Mouse (Mus musculus) intestine, postnatal 0 days (tissue): ENCODE results near the gene Akap6. TPM values are rescaled to one million over a fixed set of nuclear protein-coding genes. Genes with fewer than 3 reads are reported as not detected.

Experiments
- ATAC-seq: fragments of 200-750 bp; cut with Nextera tagmentation; 2 replicates; pipeline ENCODE4 v1.8.0; 2017; ENCODE audit warnings: mild to moderate bottlenecking, moderate TSS enrichment, moderate library complexity
- H3K27ac ChIP-seq: fragments of 300-500 bp; sonication (generic); 2 replicates; pipeline ENCODE4 v1.5.1; 2014; ENCODE audit warnings: mild to moderate bottlenecking, low read depth, low read length, moderate library complexity
- H3K27me3 ChIP-seq: fragments of 300-500 bp; sonication (generic); replicated peaks from 2 replicates; pipeline ENCODE4 v1.6.1; 2014; ENCODE audit warnings: low read length, mixed read lengths; ENCODE audit not compliant: control insufficient read depth, insufficient read depth
- H3K36me3 ChIP-seq: fragments of 300-500 bp; sonication (generic); 2 replicates; pipeline ENCODE4 v1.6.1; 2014; ENCODE audit warnings: mild to moderate bottlenecking, moderate library complexity; ENCODE audit not compliant: control insufficient read depth, insufficient read depth
- H3K4me1 ChIP-seq: fragments of 300-500 bp; sonication (generic); replicated peaks from 2 replicates; pipeline ENCODE4 v1.6.1; 2014; ENCODE audit warnings: antibody characterized with exemption, low read length, mixed read lengths; ENCODE audit not compliant: control insufficient read depth, insufficient read depth
- H3K4me2 ChIP-seq: fragments of 300-500 bp; sonication (generic); replicated peaks from 2 replicates; pipeline ENCODE4 v1.6.1; 2014; ENCODE audit warnings: low read depth, mild to moderate bottlenecking, moderate library complexity
- H3K4me3 ChIP-seq: fragments of 300-500 bp; sonication (generic); 2 replicates; pipeline ENCODE4 v1.5.1; 2014; ENCODE audit warnings: low read depth, low read length
- H3K9ac ChIP-seq: fragments of 300-500 bp; sonication (generic); 2 replicates; pipeline ENCODE4 v1.6.1; 2014; ENCODE audit warnings: mild to moderate bottlenecking, low read depth, low read length
- H3K9me3 ChIP-seq: fragments of 300-500 bp; sonication (generic); 2 replicates; pipeline ENCODE4 v1.6.1; 2016; ENCODE audit warnings: mixed run types; ENCODE audit not compliant: control insufficient read depth
- CTCF ChIP-seq: sonication (generic); IDR thresholded peaks from 2 replicates; pipeline ENCODE4 v1.5.1; 2016; ENCODE audit warnings: low read depth, mild to moderate bottlenecking, control low read depth, antibody characterized with exemption, moderate library complexity
- WGBS: fragments of 180-500 bp; shearing (Covaris S2); extraction: QIAGEN DNeasy Blood & Tissue Kit; methylation state at CpG from one replicate; pipeline ENCODE4 v1.1.7; 2014; 5-methylcytosine and 5-hydroxymethylcytosine counted together
- polyA plus RNA-seq: library from polyadenylated mRNA; unstranded; fragments of >200 nt; fragmentation: Nextera tagmentation; extraction: Ambion mirVana; gene quantifications from 2 replicates; pipeline ENCODE4 v1.2.1, GENCODE M21; 2015

Gene Akap6
- polyA plus RNA-seq, 1 experiment from 2014 or later, result 0.73 TPM

- no peak for TF ChIP-seq CTCF
- no peak overlapping the region for H3K9ac ChIP-seq
- ATAC-seq, result no peak
- H3K36me3 ChIP-seq, result no peaks in the 10 kb centered on the region
- H3K27ac ChIP-seq, result no peak overlapping the region
- no peaks in the 10 kb centered on the region for H3K4me1 ChIP-seq
- H3K27me3 ChIP-seq, result no peaks in the 10 kb centered on the region
- H3K9me3 ChIP-seq, result no peaks in the 10 kb centered on the region
- H3K4me3 ChIP-seq, result no peak overlapping the region
- H3K4me2 ChIP-seq, result no peak overlapping the region
These were observed 86.0 kb downstream of the Akap6 start for GRCm38 (mm10) chr12:52785217-52785616.

- Histone ChIP-seq H3K27me3 (no peaks in the 10 kb centered on the region), H3K36me3 (no peaks in the 10 kb centered on the region), H3K4me1 (no peaks in the 10 kb centered on the region), H3K27ac (no peak overlapping the region), H3K4me2 (peak overlapping the region; percentile 24; the same call in 1 of the 2 replicates), H3K9ac (0 out of 2 replicates have a peak overlapping the region, but pooled peaks have one; percentile 22), H3K9me3 (no peaks in the 10 kb centered on the region), H3K4me3 (no peak overlapping the region)
- ATAC-seq, result no peak
- WGBS, result 10% methylated on average over 8 of the region's 8 CpGs
- no peak for TF ChIP-seq CTCF
These were observed 91.2 kb downstream of the Akap6 start for GRCm38 (mm10) chr12:52790350-52790768.

- no peak for ATAC-seq
- Histone ChIP-seq H3K27me3 (no peaks in the 10 kb centered on the region), H3K36me3 (no peaks in the 10 kb centered on the region), H3K4me3 (no peak overlapping the region), H3K9ac (no peak overlapping the region), H3K4me2 (no peak overlapping the region), H3K4me1 (no peaks in the 10 kb centered on the region), H3K27ac (no peak overlapping the region), H3K9me3 (no peaks in the 10 kb centered on the region)
- TF ChIP-seq CTCF, result no peak
- WGBS, result 80% methylated on average over 4 of the region's 4 CpGs
These were observed 94.9 kb downstream of the Akap6 start for GRCm38 (mm10) chr12:52794131-52794530.

GRCm38 (mm10) chr12:52795551-52796470 lies 96.6 kb downstream of the Akap6 start:
- WGBS, result 84% methylated on average over 18 of the region's 18 CpGs
- no peak for ATAC-seq
- Histone ChIP-seq H3K9me3 (no peaks in the 10 kb centered on the region), H3K9ac (no peak overlapping the region), H3K27me3 (no peaks in the 10 kb centered on the region), H3K4me3 (no peak overlapping the region), H3K4me2 (no peak overlapping the region), H3K36me3 (no peaks in the 10 kb centered on the region), H3K4me1 (no peaks in the 10 kb centered on the region), H3K27ac (no peak overlapping the region)
- no peak for TF ChIP-seq CTCF

- Histone ChIP-seq H3K9ac (no peak overlapping the region), H3K4me1 (no peaks in the 10 kb centered on the region), H3K9me3 (no peaks in the 10 kb centered on the region), H3K27me3 (no peaks in the 10 kb centered on the region), H3K36me3 (no peaks in the 10 kb centered on the region), H3K4me2 (no peak overlapping the region), H3K27ac (no peak overlapping the region), H3K4me3 (no peak overlapping the region)
- no peak for TF ChIP-seq CTCF
- WGBS, result 76% methylated on average over 4 of the region's 4 CpGs
- ATAC-seq, result no peak
These were observed 97.2 kb downstream of the Akap6 start for GRCm38 (mm10) chr12:52796471-52796795.

GRCm38 (mm10) chr12:52799717-52800116 lies 100.5 kb downstream of the Akap6 start:
- TF ChIP-seq CTCF, result no peak
- ATAC-seq, result no peak
- Histone ChIP-seq H3K27me3 (no peaks in the 10 kb centered on the region), H3K27ac (no peak overlapping the region), H3K9ac (no peak overlapping the region), H3K4me1 (no peaks in the 10 kb centered on the region), H3K4me2 (no peak overlapping the region), H3K9me3 (no peaks in the 10 kb centered on the region), H3K36me3 (no peaks in the 10 kb centered on the region), H3K4me3 (no peak overlapping the region)
- WGBS, result 86% methylated on average over 9 of the region's 9 CpGs
